Mouse (Mus musculus) lung, postnatal 4 days (tissue): ENCODE data around the gene Slc9a7.

Experiments used
- DNase-seq, 2 experiments: peaks; one replicate each; pipeline ENCODE4 v3.0.0; 2021

Slc9a7 gene

GRCm38 (mm10) chrX:20129466-20129865, 162.1 kb downstream of the Slc9a7 start:
- DNase-seq, result peak in 1 of 2 experiments; percentile 44

- DNase-seq, result no peak
Measured at GRCm38 (mm10) chrX:20128951-20129350, 162.7 kb downstream of the Slc9a7 start.

GRCm38 (mm10) chrX:20125481-20125880, 166.1 kb downstream of the Slc9a7 start:
- DNase-seq, result no peak

GRCm38 (mm10) chrX:20117717-20118116, 173.9 kb downstream of the Slc9a7 start:
- no peak for DNase-seq

- no peak for DNase-seq
Measured at GRCm38 (mm10) chrX:20070196-20070595, 221.4 kb downstream of the Slc9a7 start.

- DNase-seq, result peak in 1 of 2 experiments; percentile 24
Measured at GRCm38 (mm10) chrX:20066636-20067035, 225.0 kb downstream of the Slc9a7 start.

- DNase-seq, result no peak
Measured at GRCm38 (mm10) chrX:20061764-20062480, 229.7 kb downstream of the Slc9a7 start.

- no peak for DNase-seq
Measured at GRCm38 (mm10) chrX:20060769-20061315, 230.8 kb downstream of the Slc9a7 start.

- DNase-seq, result peak; percentile 15 to 32
Measured at GRCm38 (mm10) chrX:20060096-20060768, 231.4 kb downstream of the Slc9a7 start.

GRCm38 (mm10) chrX:20059381-20059971, 232.1 kb downstream of the Slc9a7 start, which contains the start of gene Chst7:
Gene Chst7, plus strand, starts transcription at chrX:20059560.
- peak; percentile 71 to 85 for DNase-seq
